Mouse (Mus musculus): ENCODE results near the gene Fam71d. TPM values are rescaled to one million over a fixed set of nuclear protein-coding genes. Genes with fewer than 3 reads are reported as not detected.

Gene Fam71d
- polyA plus RNA-seq, 1 experiment, result not detected

DNA sequence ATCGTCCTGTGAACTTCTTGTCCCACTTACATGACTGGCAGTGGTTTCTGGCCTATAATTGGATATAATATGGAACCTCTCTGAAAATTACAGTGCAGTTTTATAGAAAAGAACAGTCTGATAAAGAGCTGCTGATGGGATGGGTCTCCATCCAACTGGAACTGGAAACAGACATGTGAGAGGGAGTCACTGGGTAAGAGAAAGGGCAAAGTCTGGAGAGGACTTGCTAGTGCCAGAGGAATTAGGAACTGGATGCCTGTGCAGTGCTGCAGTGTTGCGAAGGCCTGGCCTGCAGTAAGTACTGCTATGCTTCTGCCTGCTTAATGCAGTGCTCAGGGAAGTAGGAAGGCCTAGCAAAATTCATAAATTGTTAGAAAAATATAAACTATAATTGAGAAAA is 1.9 kb downstream of the Fam71d start:
- TF ChIP-seq FLI1 (IDR thresholded peaks at IDR 0.05; ENCODE audit: low read length) (no peak), GATA1 (IDR thresholded peaks at IDR 0.05; ENCODE audit: borderline replicate concordance, low read length) (no peak)
- Histone ChIP-seq H3K27me3 (replicated peaks) (no peaks in the 10 kb centered on the region), H3K4me1 (peaks cover 5% of the 10 kb centered on the region), H3K36me3 (replicated peaks; ENCODE audit: low read length) (no peaks in the 10 kb centered on the region), H3K9me3 (no peaks in the 10 kb centered on the region), H3K4me3 (replicated peaks) (no peak overlapping the region)

DNA sequence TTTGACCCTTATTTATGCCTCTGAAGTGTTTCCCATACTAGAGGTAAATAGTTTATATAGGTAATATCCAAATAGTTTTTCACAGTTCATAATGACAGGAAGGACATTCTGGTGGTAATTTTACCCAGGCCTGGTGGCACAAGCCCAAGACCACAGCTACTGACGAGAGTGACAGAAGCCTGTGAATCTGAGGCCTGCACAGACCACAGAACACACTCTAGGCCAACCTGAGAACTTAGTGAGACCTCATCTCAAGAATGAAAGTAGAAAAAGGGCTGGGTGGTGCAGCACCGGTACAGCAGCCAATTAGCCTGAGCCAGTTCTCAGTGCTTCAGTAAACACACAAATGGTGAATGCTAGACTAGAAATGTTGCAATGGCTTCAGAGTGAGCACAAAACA is 26.4 kb downstream of the Fam71d start:
- H3K9me3 ChIP-seq, result no peaks in the 10 kb centered on the region
- peaks cover 5% of the 10 kb centered on the region for H3K4me1 ChIP-seq
- no peaks in the 10 kb centered on the region for H3K36me3 ChIP-seq (replicated peaks; ENCODE audit: low read length)
- no peaks in the 10 kb centered on the region for H3K27me3 ChIP-seq (replicated peaks)
- no peak overlapping the region for H3K4me3 ChIP-seq (replicated peaks)
- TF ChIP-seq GATA1 (IDR thresholded peaks at IDR 0.05; ENCODE audit: borderline replicate concordance, low read length) (no peak), FLI1 (IDR thresholded peaks at IDR 0.05; ENCODE audit: low read length) (no peak)

DNA sequence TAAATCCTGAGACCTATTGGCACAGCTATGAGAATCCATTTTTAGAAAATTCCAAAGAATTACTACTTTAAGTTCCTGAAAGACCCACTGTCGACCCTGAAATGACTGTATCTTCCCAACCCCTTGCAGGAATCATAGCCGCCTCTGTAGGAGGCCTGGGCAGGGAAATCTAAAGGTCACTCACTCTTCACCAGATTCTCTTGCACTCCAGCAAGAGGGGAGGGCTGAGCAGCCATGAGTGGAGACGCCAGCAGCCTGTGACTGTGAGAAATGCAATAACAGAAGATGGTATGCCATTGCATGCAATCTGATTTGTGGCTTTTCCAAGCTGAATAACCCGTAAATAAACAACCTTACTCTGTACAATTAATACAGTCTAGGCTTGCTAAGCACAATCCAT is 36.4 kb downstream of the Fam71d start:
- TF ChIP-seq FLI1 (IDR thresholded peaks at IDR 0.05; ENCODE audit: low read length), result no peak
- no peak for TF ChIP-seq GATA1 (IDR thresholded peaks at IDR 0.05; ENCODE audit: borderline replicate concordance, low read length)
- no peaks in the 10 kb centered on the region for H3K9me3 ChIP-seq
- H3K4me3 ChIP-seq (replicated peaks), result no peak overlapping the region
- no peaks in the 10 kb centered on the region for H3K27me3 ChIP-seq (replicated peaks)
- peaks cover 10% of the 10 kb centered on the region for H3K4me1 ChIP-seq
- no peaks in the 10 kb centered on the region for H3K36me3 ChIP-seq (replicated peaks; ENCODE audit: low read length)

DNA sequence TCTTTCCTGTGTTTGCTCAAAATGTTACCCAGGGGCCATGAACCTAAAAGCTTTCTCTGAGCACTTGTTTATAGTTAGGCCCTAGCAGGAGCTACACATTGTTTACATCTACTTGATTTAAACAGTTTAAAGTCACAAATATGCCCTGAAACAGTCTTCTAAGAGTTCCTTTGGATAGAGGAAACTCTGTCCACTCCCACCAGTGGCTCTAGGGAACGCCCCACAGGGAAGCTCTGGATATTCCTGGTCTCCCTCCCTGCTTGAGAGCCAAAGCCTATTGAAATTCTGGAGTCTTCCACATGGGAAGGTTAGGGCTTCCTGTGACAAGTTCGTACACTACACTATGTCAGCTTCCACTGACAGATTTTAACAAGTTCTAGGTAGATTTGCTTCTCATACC is 48.3 kb downstream of the Fam71d start:
- Histone ChIP-seq H3K27me3 (replicated peaks) (peaks cover 3% of the 10 kb centered on the region), H3K9me3 (no peaks in the 10 kb centered on the region), H3K36me3 (replicated peaks; ENCODE audit: low read length) (no peaks in the 10 kb centered on the region), H3K4me3 (replicated peaks) (no peak overlapping the region), H3K4me1 (peaks cover 11% of the 10 kb centered on the region; the same call in 1 of the 2 replicates)
- TF ChIP-seq GATA1 (IDR thresholded peaks at IDR 0.05; ENCODE audit: borderline replicate concordance, low read length) (no peak), FLI1 (IDR thresholded peaks at IDR 0.05; ENCODE audit: low read length) (no peak)

DNA sequence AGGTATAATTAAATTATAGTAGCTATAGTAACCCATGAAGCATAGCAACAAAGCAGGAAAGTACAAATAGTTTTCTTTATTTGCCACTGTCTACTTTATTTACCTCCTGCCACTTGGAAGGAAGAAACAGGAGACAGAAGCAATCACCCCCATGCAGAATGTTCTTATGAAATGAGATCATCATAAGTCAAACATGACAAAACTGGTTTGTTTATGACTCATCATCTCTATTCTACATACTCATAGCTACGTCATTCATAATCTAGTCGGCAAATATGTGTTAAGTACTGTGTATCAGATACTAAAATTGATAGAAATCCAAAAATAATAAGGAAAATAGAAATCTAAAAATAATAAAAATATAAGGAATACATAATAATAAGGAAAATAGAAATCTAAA is 49.0 kb downstream of the Fam71d start:
- Histone ChIP-seq H3K9me3 (no peaks in the 10 kb centered on the region), H3K27me3 (replicated peaks) (no peaks in the 10 kb centered on the region), H3K36me3 (replicated peaks; ENCODE audit: low read length) (no peaks in the 10 kb centered on the region), H3K4me1 (peaks cover 11% of the 10 kb centered on the region; the same call in 1 of the 2 replicates), H3K4me3 (replicated peaks) (no peak overlapping the region)
- TF ChIP-seq GATA1 (IDR thresholded peaks at IDR 0.05; ENCODE audit: borderline replicate concordance, low read length) (no peak), FLI1 (IDR thresholded peaks at IDR 0.05; ENCODE audit: low read length) (no peak)

DNA sequence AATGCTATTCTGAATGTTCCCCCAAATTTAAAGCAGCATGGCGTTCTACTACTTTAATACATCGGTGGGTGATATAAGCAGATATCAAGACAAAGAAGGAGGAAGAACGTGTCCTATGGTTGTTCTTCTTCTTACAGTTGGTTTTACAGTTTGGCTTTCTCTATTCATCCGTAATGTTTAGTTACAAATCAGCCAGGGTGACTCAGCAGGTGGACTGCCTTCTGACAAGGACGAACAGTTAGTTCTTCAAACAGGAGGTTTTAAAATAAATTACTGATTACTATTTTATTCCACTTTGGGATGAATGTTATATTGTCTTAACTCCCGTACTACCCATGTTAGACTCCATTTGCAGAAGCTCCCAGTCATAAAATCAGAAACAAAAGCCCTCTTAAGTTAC is 54.9 kb downstream of the Fam71d start:
- Histone ChIP-seq H3K9me3 (no peaks in the 10 kb centered on the region), H3K4me3 (replicated peaks) (no peak overlapping the region), H3K36me3 (replicated peaks; ENCODE audit: low read length) (no peaks in the 10 kb centered on the region), H3K4me1 (peaks cover 22% of the 10 kb centered on the region), H3K27me3 (replicated peaks) (no peaks in the 10 kb centered on the region)
- no peak for TF ChIP-seq GATA1 (IDR thresholded peaks at IDR 0.05; ENCODE audit: borderline replicate concordance, low read length)
- TF ChIP-seq FLI1 (IDR thresholded peaks at IDR 0.05; ENCODE audit: low read length), result no peak

DNA sequence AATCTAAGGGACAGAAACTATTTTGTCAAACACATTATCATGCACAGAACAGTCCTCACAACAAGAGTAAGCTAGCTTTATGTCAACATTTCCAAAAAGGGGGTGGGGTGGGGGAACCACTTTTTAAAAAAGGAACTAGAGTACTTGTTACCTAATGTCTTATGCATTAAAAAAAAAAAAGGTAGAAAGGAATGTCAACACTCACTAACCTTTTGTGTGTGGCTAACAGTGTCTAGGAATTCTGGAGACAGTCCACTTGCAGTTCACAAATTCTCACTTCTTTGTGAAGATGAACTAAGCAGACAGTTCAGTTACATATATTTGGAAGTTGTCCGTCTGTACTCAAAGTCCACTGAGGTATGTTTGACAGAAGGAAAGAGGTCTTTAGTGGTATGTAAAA is 56.1 kb downstream of the Fam71d start:
- Histone ChIP-seq H3K27me3 (replicated peaks) (no peaks in the 10 kb centered on the region), H3K9me3 (no peaks in the 10 kb centered on the region), H3K4me1 (peaks cover 28% of the 10 kb centered on the region), H3K4me3 (replicated peaks) (peak overlapping the region; percentile 94), H3K36me3 (replicated peaks; ENCODE audit: low read length) (peaks cover 1% of the 10 kb centered on the region)
- TF ChIP-seq FLI1 (IDR thresholded peaks at IDR 0.05; ENCODE audit: low read length) (no peak), GATA1 (IDR thresholded peaks at IDR 0.05; ENCODE audit: borderline replicate concordance, low read length) (no peak)

DNA sequence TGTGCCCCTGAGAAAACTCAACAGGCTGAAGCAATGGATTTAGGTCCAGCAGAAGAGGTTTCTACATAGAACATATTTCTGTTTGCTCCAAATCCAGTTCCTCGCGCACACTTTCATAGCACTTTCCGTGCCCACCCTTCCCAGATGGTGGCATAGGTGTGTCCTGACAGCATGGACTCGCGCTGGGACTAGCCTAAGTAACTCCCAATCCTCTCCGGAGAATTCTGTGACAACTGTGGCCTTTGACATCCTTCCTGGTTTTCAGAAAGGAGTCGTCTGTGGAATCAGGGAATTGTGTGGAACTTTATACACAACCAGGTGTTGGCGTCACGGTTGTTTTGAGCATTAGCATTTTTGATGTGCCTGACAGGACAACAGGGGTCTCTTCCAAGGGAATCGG is 56.8 kb downstream of the Fam71d start:
- Histone ChIP-seq H3K4me3 (replicated peaks) (peak overlapping the region; percentile 94), H3K9me3 (no peaks in the 10 kb centered on the region), H3K4me1 (peaks cover 31% of the 10 kb centered on the region), H3K27me3 (replicated peaks) (no peaks in the 10 kb centered on the region), H3K36me3 (replicated peaks; ENCODE audit: low read length) (peaks cover 6% of the 10 kb centered on the region)
- no peak for TF ChIP-seq GATA1 (IDR thresholded peaks at IDR 0.05; ENCODE audit: borderline replicate concordance, low read length)
- no peak for TF ChIP-seq FLI1 (IDR thresholded peaks at IDR 0.05; ENCODE audit: low read length)

DNA sequence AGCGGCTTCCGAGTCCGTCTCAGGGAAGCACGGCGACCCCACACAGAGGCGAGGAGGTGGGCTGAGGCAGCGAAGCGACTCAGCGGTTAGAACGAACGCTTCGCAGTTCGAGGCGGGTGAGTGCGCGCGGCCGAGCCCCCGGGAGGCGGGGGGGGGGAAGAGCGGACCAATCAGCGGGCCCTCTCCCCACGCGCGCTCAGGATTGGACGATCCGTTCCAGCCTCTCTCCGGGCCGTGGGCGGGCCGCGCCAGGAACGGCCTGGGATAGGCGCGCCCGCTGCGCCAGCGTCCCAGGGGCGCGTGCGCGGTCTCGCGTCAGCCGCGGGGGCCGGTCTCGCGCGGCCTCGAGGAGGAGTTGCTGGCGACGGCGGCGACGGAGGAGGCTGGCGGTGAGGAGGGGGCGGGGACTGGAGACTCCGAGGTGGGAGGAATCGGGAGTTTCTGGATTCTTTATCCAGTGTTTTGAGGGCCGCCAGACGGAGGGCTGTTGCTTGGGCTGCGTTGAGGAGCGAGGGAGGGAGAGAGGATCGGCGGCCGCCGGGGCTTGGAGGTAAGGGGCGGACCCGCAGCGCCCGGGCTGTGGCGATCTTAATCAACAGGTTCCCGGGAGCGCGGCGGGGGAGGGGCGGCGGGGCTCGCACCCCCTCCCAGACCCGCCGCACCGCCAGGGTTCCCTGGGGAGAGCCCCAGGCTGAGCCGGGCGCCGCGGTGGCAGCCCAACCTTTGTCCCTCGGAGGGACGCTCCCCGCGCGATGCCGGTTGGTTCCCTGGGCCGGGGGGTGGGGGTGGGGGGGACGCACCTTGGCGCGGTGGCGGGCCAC is 57.4 kb downstream of the Fam71d start, which contains the start of gene Mpp5:
Gene Mpp5, plus strand, starts transcription at position 351 of the 821 bp plus-strand sequence.
- Histone ChIP-seq H3K4me3 (replicated peaks) (peak within 1 kb of the TSS; percentile 94), H3K4me1 (peaks cover 34% of the 10 kb centered on the region), H3K27me3 (replicated peaks) (no peaks in the 10 kb centered on the region), H3K36me3 (replicated peaks; ENCODE audit: low read length) (peaks cover 9% of the 10 kb centered on the region), H3K9me3 (no peaks in the 10 kb centered on the region)
- no peak for TF ChIP-seq GATA1 (IDR thresholded peaks at IDR 0.05; ENCODE audit: borderline replicate concordance, low read length)
- no peak for TF ChIP-seq FLI1 (IDR thresholded peaks at IDR 0.05; ENCODE audit: low read length)

DNA sequence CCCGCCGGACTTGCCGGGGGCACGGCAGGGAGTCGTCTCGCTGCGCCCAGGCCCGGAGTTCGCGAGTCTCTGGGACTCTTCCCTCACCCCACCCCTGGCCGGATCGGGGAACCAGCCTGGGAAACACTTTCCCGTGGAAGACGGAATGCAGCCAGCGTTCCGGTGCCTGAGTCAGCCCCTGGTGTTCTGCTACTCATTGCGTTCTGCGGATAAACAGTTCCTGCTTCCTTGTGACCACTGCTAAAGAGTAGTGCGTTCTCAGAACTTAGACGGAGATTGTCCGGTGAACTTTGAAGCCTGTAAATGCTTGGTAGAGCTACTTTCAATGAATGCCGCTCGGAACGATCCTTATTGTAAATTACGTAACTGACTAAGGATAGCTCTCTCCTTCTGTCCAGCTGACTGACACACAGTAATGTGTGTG is 58.1 kb downstream of the Fam71d start:
- Histone ChIP-seq H3K36me3 (replicated peaks; ENCODE audit: low read length) (peaks cover 9% of the 10 kb centered on the region), H3K27me3 (replicated peaks) (no peaks in the 10 kb centered on the region), H3K4me3 (replicated peaks) (peak overlapping the region; percentile 94), H3K4me1 (peaks cover 34% of the 10 kb centered on the region), H3K9me3 (no peaks in the 10 kb centered on the region)
- no peak for TF ChIP-seq GATA1 (IDR thresholded peaks at IDR 0.05; ENCODE audit: borderline replicate concordance, low read length)
- no peak for TF ChIP-seq FLI1 (IDR thresholded peaks at IDR 0.05; ENCODE audit: low read length)
